Mouse (Mus musculus) limb, embryonic 15.5 days (tissue): ENCODE measurements around the gene Clmn. TPM values are rescaled to one million over a fixed set of nuclear protein-coding genes. Genes with fewer than 3 reads are reported as not detected.

Experiments
- ATAC-seq: fragments of 200-750 bp; cut with Nextera tagmentation; 2 replicates; pipeline ENCODE4 v1.8.0; 2017; ENCODE audit warnings: low read depth, moderate TSS enrichment; ENCODE audit not compliant: insufficient number of reproducible peaks, low FRiP score, low TSS enrichment
- H3K27ac ChIP-seq: fragments of 300-500 bp; sonication (generic); 2 replicates; pipeline ENCODE4 v1.5.1; 2015; ENCODE audit warnings: moderate library complexity, mild to moderate bottlenecking, inconsistent platforms
- H3K27me3 ChIP-seq: fragments of 300-500 bp; sonication (generic); 2 replicates; pipeline ENCODE4 v1.6.1; 2015; ENCODE audit warnings: inconsistent platforms
- H3K36me3 ChIP-seq: fragments of 300-500 bp; sonication (generic); 2 replicates; pipeline ENCODE4 v1.6.1; 2015; ENCODE audit warnings: inconsistent platforms
- H3K4me1 ChIP-seq: fragments of 300-500 bp; sonication (generic); 2 replicates; pipeline ENCODE4 v1.6.1; 2015; ENCODE audit warnings: inconsistent platforms
- H3K4me2 ChIP-seq: fragments of 300-500 bp; sonication (generic); 2 replicates; pipeline ENCODE4 v1.6.1; 2015; ENCODE audit warnings: mild to moderate bottlenecking, inconsistent platforms
- H3K4me3 ChIP-seq: fragments of 300-500 bp; sonication (generic); 2 replicates; pipeline ENCODE4 v1.5.1; 2015; ENCODE audit warnings: mild to moderate bottlenecking, inconsistent platforms
- H3K9ac ChIP-seq: fragments of 300-500 bp; sonication (generic); 2 replicates; pipeline ENCODE4 v1.6.1; 2015; ENCODE audit warnings: inconsistent platforms
- H3K9me3 ChIP-seq: fragments of 300-500 bp; sonication (generic); 2 replicates; pipeline ENCODE4 v1.6.1; 2016; ENCODE audit warnings: inconsistent platforms
- whole genome bisulfite sequencing: fragments of 180-500 bp; shearing (Covaris S2); methylation state at CpG from one replicate; pipeline ENCODE4 v1.1.7; 2015; 5-methylcytosine and 5-hydroxymethylcytosine counted together
- polyA plus RNA-seq: library from polyadenylated mRNA; unstranded; fragments of >200 nt; fragmentation: Nextera tagmentation; extraction: Ambion mirVana; gene quantifications from 2 replicates; pipeline ENCODE4 v1.2.1, GENCODE M21; 2015

Clmn gene
- polyA plus RNA-seq, 1 experiment from 2014 or later, result 2.2 TPM

DNA sequence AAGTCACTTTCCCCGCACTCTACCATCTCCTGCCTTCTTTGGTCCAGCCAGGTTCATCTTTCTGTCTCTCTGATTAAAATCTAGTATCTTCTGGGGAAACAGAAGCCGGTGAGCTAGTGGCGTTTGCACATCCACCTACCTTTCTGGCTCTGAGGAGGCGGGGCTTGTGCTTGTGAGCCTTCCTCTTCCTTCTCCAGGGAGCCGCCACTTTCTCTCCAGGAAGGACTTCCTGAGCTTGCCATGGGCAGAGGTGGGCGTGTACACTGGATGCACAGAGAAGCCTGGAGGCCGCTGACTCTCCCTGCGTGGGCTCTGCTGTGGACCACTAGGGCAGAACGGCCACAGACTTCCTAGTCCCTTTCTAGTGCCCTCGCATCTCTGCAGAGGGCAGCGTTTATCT, 34.3 kb upstream of the Clmn start:
- Histone ChIP-seq H3K36me3 (no peaks in the 10 kb centered on the region), H3K4me2 (no peak overlapping the region), H3K27ac (no peak overlapping the region), H3K4me1 (peaks cover 44% of the 10 kb centered on the region), H3K9ac (no peak overlapping the region), H3K27me3 (peaks cover 7% of the 10 kb centered on the region; the same call in 1 of the 2 replicates), H3K9me3 (no peaks in the 10 kb centered on the region), H3K4me3 (no peak overlapping the region)
- ATAC-seq, result no peak
- 58% methylated on average over 11 of the region's 11 CpGs for WGBS

DNA sequence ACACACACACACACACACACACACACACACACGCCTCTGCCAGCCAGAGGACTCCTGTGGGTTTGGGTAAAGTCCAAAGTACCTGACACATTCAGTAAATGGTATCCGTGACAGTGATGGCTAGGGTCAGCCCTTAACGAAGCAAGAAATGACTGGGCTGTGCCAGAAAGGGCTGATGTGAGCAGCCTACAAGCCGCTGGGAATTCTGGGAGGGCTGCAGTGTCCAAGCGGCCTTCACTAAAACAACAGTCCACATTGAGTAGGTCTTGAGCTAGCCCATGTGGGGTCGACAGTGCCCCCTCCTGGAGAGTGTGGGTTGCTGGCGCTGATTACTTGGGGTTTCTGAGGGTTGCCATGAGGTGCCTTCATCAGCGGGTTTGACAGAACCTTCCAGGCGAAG, 33.8 kb upstream of the Clmn start:
- Histone ChIP-seq H3K9me3 (no peaks in the 10 kb centered on the region), H3K4me2 (no peak overlapping the region)
- WGBS, result 74% methylated on average over 9 of the region's 9 CpGs

DNA sequence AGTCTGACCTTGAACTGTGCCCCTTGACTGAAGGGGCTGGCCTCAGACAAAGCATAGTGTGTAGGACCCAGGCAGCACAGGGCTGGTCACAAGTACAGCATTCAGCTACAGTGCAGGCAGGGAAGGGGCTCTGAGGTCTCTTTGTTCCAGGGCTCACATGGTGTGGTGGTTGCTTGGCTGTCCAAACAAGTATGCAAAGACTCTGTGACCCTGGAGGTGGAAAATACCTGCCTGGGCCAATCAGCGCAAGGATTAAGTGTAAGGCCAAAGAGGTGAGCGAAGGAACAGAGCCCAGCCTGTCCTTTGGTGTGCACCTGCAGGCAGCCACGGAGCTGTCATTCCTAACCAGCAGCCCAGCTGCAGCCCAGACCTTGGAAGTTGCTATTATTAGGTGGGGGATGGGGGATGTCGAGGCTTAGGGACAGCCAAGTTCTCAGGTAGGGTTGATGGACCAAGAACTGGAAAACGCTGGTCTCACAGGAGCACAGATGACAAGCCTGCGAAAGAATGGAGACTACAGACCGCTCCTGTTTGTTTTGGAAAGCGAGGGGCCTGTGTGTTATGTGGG, 32.3 kb upstream of the Clmn start:
- WGBS, result 35% methylated on average over 8 of the region's 8 CpGs
- Histone ChIP-seq H3K27me3 (0 out of 2 replicates have a peak, but pooled peaks cover 3% of the 10 kb centered on the region), H3K27ac (peak overlapping the region; percentile 50), H3K36me3 (no peaks in the 10 kb centered on the region), H3K9ac (no peak overlapping the region), H3K4me2 (no peak overlapping the region), H3K9me3 (no peaks in the 10 kb centered on the region), H3K4me3 (no peak overlapping the region), H3K4me1 (peaks cover 35% of the 10 kb centered on the region)
- peak; percentile 41 for ATAC-seq

More for the DNA sequence above, 33.8 kb upstream of the Clmn start:
- H3K4me3 ChIP-seq, result no peak overlapping the region
- ATAC-seq, result no peak
- peaks cover 39% of the 10 kb centered on the region for H3K4me1 ChIP-seq
- no peaks in the 10 kb centered on the region for H3K36me3 ChIP-seq
- H3K27ac ChIP-seq, result no peak overlapping the region
- H3K9ac ChIP-seq, result no peak overlapping the region
- peaks cover 4% of the 10 kb centered on the region; the same call in 1 of the 2 replicates for H3K27me3 ChIP-seq

DNA sequence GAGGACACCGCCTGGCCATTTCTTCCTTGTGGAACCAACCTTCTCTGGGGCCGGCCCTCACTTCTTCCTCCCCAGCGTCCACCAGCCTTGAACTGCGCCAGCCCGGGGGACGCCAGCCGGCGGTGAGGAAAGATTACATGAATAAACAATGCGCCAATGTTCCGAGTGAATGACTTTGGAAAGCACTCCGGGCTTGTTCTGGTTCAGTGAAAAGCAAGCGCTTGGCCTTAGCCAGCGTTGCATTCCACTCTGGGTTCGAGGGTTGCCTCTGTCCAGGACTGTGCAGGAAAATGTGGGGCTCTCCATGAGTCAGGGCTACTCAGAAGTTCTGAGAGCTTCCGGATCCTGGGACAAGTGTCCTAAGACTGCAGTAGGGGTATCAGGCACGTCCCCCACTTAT, 31.8 kb upstream of the Clmn start:
- ATAC-seq, result 0 out of 2 replicates have a peak, but pooled peaks have one; percentile 8
- Histone ChIP-seq H3K27ac (peak overlapping the region; percentile 50), H3K4me2 (no peak overlapping the region), H3K9me3 (no peaks in the 10 kb centered on the region), H3K4me3 (no peak overlapping the region), H3K27me3 (no peaks in the 10 kb centered on the region), H3K4me1 (peaks cover 33% of the 10 kb centered on the region), H3K36me3 (no peaks in the 10 kb centered on the region), H3K9ac (no peak overlapping the region)
- WGBS, result 76% methylated on average over 16 of the region's 16 CpGs

DNA sequence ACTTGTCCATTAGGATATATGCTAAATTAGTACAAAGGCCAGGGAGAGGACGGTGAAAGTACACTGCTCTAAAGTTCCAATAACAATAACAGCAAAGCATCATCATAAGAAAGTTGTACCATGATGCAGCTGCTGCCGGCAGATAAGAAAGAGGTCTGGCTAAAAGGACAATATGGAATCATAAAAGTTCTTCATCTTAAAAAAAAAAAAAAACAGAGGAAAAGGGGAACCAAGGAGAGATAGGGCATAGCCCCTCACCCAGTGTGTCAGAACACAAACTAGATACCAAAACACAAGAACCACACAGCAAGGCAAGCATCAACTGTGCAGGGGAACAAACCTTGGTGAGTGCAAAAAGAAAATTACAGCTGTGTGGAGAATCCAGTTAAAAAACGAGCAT, 27.4 kb upstream of the Clmn start:
- no peak for ATAC-seq
- 91% methylated on average over 3 of the region's 3 CpGs for WGBS
- H3K27ac ChIP-seq, result no peak overlapping the region
- H3K27me3 ChIP-seq, result no peaks in the 10 kb centered on the region
- H3K9me3 ChIP-seq, result no peaks in the 10 kb centered on the region
- H3K4me1 ChIP-seq, result peaks cover 9% of the 10 kb centered on the region
- no peaks in the 10 kb centered on the region for H3K36me3 ChIP-seq
- no peak overlapping the region for H3K4me2 ChIP-seq
- no peak overlapping the region for H3K9ac ChIP-seq
- no peak overlapping the region for H3K4me3 ChIP-seq

DNA sequence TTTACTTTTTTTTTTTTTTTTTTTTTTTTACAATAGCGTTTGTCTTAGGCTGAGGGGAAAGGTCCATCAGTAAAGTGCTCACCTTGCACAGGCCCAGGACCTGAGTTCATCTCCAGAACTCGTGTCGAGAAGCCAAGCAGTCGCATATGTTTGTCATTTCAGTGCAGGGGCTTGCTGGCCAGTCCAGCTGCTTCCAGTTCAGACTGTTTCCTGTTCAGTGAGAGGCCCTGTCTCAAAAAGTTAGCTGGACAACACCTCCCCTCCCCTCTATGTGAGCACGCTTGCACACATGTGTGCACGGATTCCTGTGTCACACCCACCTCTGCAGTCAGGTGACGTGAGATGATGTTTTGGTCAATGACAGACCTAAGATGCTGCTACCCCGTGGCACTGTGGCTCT, 25.2 kb upstream of the Clmn start:
- H3K36me3 ChIP-seq, result no peaks in the 10 kb centered on the region
- no peak overlapping the region for H3K9ac ChIP-seq
- WGBS, result 62% methylated on average over 8 of the region's 8 CpGs
- no peaks in the 10 kb centered on the region for H3K9me3 ChIP-seq
- H3K4me3 ChIP-seq, result no peak overlapping the region
- H3K4me2 ChIP-seq, result no peak overlapping the region
- no peaks in the 10 kb centered on the region for H3K4me1 ChIP-seq
- no peak for ATAC-seq
- no peak overlapping the region for H3K27ac ChIP-seq
- H3K27me3 ChIP-seq, result no peaks in the 10 kb centered on the region

DNA sequence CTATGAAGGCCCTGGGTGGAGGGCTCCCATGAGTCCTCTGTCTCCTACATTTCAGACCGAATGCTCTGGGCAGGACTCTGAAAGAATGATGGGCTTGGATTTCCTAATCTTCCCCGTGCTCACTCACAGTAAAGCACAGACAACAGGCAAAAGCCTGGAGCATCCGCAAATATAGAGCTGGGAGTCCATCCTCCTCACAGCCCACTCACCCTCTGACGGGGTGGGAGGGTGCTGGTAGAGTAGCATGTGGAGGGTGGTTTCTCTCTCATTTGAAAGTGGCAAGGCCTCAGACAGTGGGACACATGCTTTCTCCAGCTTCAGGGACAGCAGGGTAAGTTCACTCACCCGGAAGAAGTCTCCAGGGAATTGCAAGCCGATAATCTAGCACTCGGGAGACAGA, 21.2 kb upstream of the Clmn start:
- no peaks in the 10 kb centered on the region for H3K36me3 ChIP-seq
- no peak overlapping the region for H3K4me2 ChIP-seq
- H3K27me3 ChIP-seq, result no peaks in the 10 kb centered on the region
- 0 out of 2 replicates have a peak, but pooled peaks cover 3% of the 10 kb centered on the region for H3K4me1 ChIP-seq
- no peak overlapping the region for H3K4me3 ChIP-seq
- H3K27ac ChIP-seq, result no peak overlapping the region
- ATAC-seq, result no peak
- 85% methylated on average over 7 of the region's 7 CpGs for WGBS
- H3K9ac ChIP-seq, result no peak overlapping the region
- no peaks in the 10 kb centered on the region for H3K9me3 ChIP-seq

DNA sequence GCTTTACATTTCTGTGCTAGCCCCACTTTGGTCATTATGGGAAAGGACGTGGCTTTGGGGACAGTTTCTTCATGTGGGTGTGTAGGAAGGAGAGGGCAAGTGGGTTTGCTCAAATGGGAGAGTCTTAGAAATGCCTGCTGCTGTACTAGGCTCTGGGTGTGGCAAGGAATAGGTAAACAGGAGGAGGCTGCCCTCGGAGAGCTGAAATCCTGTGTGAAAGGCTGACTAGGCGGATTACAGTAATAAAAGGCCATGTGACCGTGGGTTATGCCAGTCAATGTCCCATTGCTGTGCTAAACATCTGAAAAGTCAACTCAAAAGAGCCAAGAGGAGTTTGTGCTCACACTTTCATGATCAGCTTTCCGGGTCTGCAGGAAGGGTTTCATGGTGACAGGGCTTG, 17.7 kb upstream of the Clmn start:
- Histone ChIP-seq H3K27me3 (no peaks in the 10 kb centered on the region), H3K9ac (no peak overlapping the region), H3K9me3 (no peaks in the 10 kb centered on the region), H3K27ac (no peak overlapping the region), H3K4me2 (no peak overlapping the region), H3K4me3 (no peak overlapping the region), H3K4me1 (0 out of 2 replicates have a peak, but pooled peaks cover 3% of the 10 kb centered on the region), H3K36me3 (no peaks in the 10 kb centered on the region)
- WGBS, result 50% methylated on average over 5 of the region's 5 CpGs
- no peak for ATAC-seq

DNA sequence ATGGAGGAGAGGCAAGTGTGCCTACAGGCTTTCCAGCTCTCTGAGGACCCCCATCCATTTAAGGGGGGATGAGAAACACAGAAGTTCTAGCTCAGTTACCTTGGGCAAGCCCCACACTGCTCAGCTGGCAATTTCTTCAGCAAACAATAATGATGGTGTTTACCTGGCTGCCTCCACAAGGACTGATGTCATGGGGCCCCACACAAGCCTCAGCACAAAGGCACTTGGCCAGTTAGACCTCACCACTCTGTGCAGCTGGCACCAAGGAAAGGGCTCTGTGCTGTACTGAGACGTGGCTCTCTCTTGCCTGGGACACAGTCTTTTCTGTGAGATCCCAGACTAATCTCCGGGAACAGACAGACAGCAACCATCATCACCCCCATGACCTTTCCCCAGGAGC, 17.2 kb upstream of the Clmn start:
- no peak overlapping the region for H3K9ac ChIP-seq
- H3K4me3 ChIP-seq, result no peak overlapping the region
- H3K4me2 ChIP-seq, result no peak overlapping the region
- ATAC-seq, result no peak; the same call in 1 of the 2 replicates
- 66% methylated on average over 2 of the region's 2 CpGs for WGBS
- no peaks in the 10 kb centered on the region for H3K36me3 ChIP-seq
- 0 out of 2 replicates have a peak, but pooled peaks cover 3% of the 10 kb centered on the region for H3K4me1 ChIP-seq
- H3K27ac ChIP-seq, result no peak overlapping the region
- H3K9me3 ChIP-seq, result no peaks in the 10 kb centered on the region
- H3K27me3 ChIP-seq, result no peaks in the 10 kb centered on the region

DNA sequence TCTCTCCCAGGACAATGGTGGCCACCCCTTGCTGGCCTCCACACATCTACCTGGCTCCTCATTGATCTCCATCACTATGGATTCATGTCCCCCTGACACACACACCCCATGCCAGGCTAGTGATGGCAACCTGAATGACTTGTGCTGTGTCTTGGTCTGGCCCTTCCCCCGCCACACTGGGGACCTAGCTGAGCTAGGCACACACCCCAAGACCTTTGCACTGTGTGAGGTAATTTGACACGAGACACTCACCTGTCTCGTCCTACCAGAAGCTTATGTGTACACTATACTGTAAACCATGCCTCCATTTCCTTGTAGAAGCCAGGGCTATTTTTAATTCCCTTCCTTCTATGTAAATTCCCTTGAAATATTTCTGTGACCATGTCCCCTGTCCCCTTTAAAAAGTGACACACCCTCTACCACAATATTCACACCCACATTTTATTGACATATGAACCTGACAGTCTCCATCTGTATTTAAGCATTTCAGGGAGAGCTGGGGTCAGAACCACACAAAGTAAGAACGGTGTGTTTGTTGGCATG, 16.7 kb upstream of the Clmn start:
- Histone ChIP-seq H3K27ac (no peak overlapping the region), H3K4me1 (0 out of 2 replicates have a peak, but pooled peaks cover 3% of the 10 kb centered on the region), H3K9me3 (no peaks in the 10 kb centered on the region), H3K4me2 (no peak overlapping the region), H3K36me3 (no peaks in the 10 kb centered on the region), H3K9ac (no peak overlapping the region), H3K4me3 (no peak overlapping the region), H3K27me3 (no peaks in the 10 kb centered on the region)
- WGBS, result 63% methylated on average over 4 of the region's 4 CpGs
- 0 out of 2 replicates have a peak, but pooled peaks have one; percentile 26 for ATAC-seq

DNA sequence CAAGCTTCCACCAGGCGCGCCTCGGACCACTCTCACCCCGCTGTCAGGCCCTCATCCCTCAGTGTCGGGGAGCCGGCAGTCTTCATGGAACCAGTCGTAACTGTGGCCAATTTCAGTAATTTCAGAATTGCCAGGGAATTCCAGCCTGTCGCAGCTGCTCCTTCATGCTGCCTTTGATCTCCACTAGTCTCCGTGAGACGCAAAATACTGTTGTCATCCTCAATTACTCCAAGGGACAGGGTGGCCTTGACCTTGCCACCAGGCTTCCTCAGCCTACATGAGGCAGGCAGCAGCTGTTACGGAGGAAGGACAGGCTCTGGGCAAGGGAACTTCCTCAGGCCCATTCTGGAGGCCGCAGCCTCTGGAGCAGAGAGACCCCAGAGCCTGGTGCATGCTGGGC, 15.5 kb upstream of the Clmn start:
- no peak for ATAC-seq
- WGBS, result 60% methylated on average over 12 of the region's 12 CpGs
- no peaks in the 10 kb centered on the region for H3K9me3 ChIP-seq
- no peak overlapping the region for H3K27ac ChIP-seq
- H3K4me3 ChIP-seq, result no peak overlapping the region
- H3K4me2 ChIP-seq, result no peak overlapping the region
- H3K36me3 ChIP-seq, result no peaks in the 10 kb centered on the region
- H3K27me3 ChIP-seq, result no peaks in the 10 kb centered on the region
- no peak overlapping the region for H3K9ac ChIP-seq
- 0 out of 2 replicates have a peak, but pooled peaks cover 6% of the 10 kb centered on the region for H3K4me1 ChIP-seq

DNA sequence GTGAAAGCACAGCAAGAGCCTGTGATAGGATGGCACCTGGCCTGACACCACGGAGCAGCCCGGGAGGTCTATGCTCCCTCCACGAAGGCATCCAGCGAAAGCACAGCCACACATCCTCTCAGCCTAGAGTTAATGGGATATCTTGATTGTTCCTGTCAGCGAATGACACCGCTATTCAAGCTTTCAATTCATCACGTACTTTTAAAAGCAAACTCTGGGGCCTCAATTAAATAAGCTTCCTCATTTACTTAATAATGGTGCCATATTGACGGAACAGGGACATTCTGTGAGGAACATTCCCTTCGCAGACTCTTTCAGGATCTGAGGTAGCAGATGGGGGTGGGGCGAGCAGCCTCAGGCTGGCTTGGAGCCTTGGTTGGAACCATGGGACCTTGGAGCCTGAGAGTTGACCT, 14.7 kb upstream of the Clmn start:
- Histone ChIP-seq H3K4me2 (no peak overlapping the region), H3K27me3 (no peaks in the 10 kb centered on the region), H3K9ac (no peak overlapping the region), H3K27ac (no peak overlapping the region), H3K4me3 (no peak overlapping the region), H3K4me1 (0 out of 2 replicates have a peak, but pooled peaks cover 6% of the 10 kb centered on the region), H3K36me3 (no peaks in the 10 kb centered on the region), H3K9me3 (no peaks in the 10 kb centered on the region)
- 69% methylated on average over 10 of the region's 10 CpGs for WGBS
- ATAC-seq, result no peak
